Mouse (Mus musculus): ENCODE results near the gene A730071L15Rik. TPM values are rescaled to one million over a fixed set of nuclear protein-coding genes. Genes with fewer than 3 reads are reported as not detected.

A730071L15Rik gene
- polyA plus RNA-seq, 1 experiment = 0.49 TPM

DNA sequence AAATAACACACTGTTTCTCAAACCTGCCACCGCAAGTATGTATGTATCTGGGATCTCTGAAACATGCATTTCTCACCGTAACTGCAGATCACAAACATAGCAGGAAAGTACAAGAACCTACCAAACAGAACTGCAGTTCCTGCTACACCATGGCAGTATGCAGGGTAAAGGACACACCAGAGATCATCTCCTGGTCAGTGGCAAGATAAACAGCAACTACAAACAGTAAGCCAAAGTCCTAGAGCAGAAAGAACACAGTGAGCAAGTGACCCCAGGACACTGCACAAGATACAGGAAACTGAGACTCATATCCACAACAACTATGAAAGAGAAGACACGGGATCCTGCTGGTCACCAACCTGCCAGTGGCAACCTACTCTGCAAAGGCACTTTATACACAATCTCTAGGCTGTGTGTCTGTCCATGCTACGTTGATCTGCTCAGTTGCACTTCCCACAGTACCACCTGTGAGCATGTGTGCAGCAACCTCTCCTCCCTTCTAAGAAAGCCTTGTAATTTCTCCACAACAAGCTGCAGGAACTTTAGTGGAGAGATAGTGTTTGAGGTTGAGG is 40.0 kb upstream of the A730071L15Rik start:
- Histone ChIP-seq H3K9ac (ENCODE audit: low read depth, poor library complexity, severe bottlenecking) (no peak overlapping the region), H3K4me1 (ENCODE audit: control insufficient read depth, insufficient read depth, low read length) (peaks cover 5% of the 10 kb centered on the region), H3K9me3 (replicated peaks; ENCODE audit: control insufficient read depth, insufficient read depth, low read length, poor library complexity, severe bottlenecking) (no peaks in the 10 kb centered on the region), H3K4me3 (ENCODE audit: low read depth, low read length) (no peak overlapping the region), H3K36me3 (ENCODE audit: control insufficient read depth, insufficient read depth, low read length, poor library complexity, severe bottlenecking) (no peaks in the 10 kb centered on the region), H3K27ac (ENCODE audit: insufficient read depth, low read length) (no peak overlapping the region), H3K27me3 (ENCODE audit: control insufficient read depth, insufficient read depth, low read length, poor library complexity, severe bottlenecking) (no peaks in the 10 kb centered on the region)
- TF ChIP-seq EP300 (IDR thresholded peaks at IDR 0.05; ENCODE audit: insufficient read depth, low read depth, low read length) (no peak), POLR2A (IDR thresholded peaks at IDR 0.05; ENCODE audit: insufficient read depth, low read length) (no peak), CTCF (IDR thresholded peaks at IDR 0.05; ENCODE audit: low read depth, low read length) (no peak)

DNA sequence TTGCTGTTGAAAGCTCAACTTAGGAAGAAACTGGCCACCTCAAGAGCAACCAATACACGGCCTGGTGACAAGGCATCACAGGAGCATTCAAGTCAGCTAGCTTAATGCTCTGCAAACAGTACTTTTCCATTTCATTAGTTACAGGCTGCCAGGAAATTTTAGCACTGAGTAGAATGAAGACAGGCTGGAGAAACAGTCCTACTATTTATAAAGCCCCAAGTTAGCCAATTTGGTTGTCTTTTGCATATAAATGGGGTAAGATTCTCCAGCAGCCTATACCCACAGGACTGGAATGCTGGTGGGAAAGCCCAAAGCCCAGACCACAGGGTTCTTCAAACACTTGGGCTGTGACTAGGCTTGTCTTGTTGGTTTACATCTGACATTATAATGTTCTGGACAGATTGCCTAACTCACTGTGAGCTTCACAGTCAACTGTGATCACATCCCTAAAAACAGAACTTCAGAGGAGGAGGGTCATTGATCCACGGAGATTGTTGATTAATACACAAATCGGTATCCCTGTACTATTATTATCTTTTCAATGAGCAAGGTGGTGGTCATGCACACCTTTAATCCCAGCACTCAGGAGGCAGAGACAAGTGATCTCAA is 39.1 kb upstream of the A730071L15Rik start:
- Histone ChIP-seq H3K9ac (ENCODE audit: low read depth, poor library complexity, severe bottlenecking) (no peak overlapping the region), H3K4me3 (ENCODE audit: low read depth, low read length) (no peak overlapping the region), H3K9me3 (replicated peaks; ENCODE audit: control insufficient read depth, insufficient read depth, low read length, poor library complexity, severe bottlenecking) (no peaks in the 10 kb centered on the region), H3K36me3 (ENCODE audit: control insufficient read depth, insufficient read depth, low read length, poor library complexity, severe bottlenecking) (no peaks in the 10 kb centered on the region), H3K4me1 (ENCODE audit: control insufficient read depth, insufficient read depth, low read length) (peaks cover 2% of the 10 kb centered on the region), H3K27ac (ENCODE audit: insufficient read depth, low read length) (peak overlapping the region; percentile 76), H3K27me3 (ENCODE audit: control insufficient read depth, insufficient read depth, low read length, poor library complexity, severe bottlenecking) (no peaks in the 10 kb centered on the region)
- TF ChIP-seq POLR2A (IDR thresholded peaks at IDR 0.05; ENCODE audit: insufficient read depth, low read length) (no peak), EP300 (IDR thresholded peaks at IDR 0.05; ENCODE audit: insufficient read depth, low read depth, low read length) (no peak), CTCF (IDR thresholded peaks at IDR 0.05; ENCODE audit: low read depth, low read length) (no peak)

DNA sequence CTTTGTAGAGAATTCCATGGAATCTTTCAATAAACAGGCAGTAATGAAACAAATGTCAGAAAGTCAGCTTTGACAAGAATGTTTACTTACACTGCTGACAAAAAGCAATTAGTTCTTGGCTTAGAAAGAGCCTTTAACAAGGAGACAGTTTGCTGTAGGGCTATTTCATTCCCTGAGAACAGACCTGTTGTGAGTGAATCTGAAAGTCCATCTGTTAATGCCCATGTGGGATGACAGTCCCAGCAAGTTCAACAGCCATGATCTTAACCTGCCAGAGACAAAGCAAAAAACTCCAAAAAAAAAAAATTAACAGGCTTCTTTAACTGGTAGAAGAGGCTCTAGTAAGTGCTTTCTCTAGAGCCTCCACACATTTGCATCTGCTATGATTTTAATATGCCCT is 38.3 kb upstream of the A730071L15Rik start:
- no peaks in the 10 kb centered on the region for H3K36me3 ChIP-seq (ENCODE audit: control insufficient read depth, insufficient read depth, low read length, poor library complexity, severe bottlenecking)
- H3K9ac ChIP-seq (ENCODE audit: low read depth, poor library complexity, severe bottlenecking) = no peak overlapping the region
- H3K9me3 ChIP-seq (replicated peaks; ENCODE audit: control insufficient read depth, insufficient read depth, low read length, poor library complexity, severe bottlenecking) = no peaks in the 10 kb centered on the region
- no peak overlapping the region for H3K27ac ChIP-seq (ENCODE audit: insufficient read depth, low read length)
- H3K4me1 ChIP-seq (ENCODE audit: control insufficient read depth, insufficient read depth, low read length) = peaks cover 2% of the 10 kb centered on the region
- H3K4me3 ChIP-seq (ENCODE audit: low read depth, low read length) = no peak overlapping the region
- TF ChIP-seq EP300 (IDR thresholded peaks at IDR 0.05; ENCODE audit: insufficient read depth, low read depth, low read length) (no peak), POLR2A (IDR thresholded peaks at IDR 0.05; ENCODE audit: insufficient read depth, low read length) (no peak), CTCF (IDR thresholded peaks at IDR 0.05; ENCODE audit: low read depth, low read length) (no peak)
- H3K27me3 ChIP-seq (ENCODE audit: control insufficient read depth, insufficient read depth, low read length, poor library complexity, severe bottlenecking) = no peaks in the 10 kb centered on the region

DNA sequence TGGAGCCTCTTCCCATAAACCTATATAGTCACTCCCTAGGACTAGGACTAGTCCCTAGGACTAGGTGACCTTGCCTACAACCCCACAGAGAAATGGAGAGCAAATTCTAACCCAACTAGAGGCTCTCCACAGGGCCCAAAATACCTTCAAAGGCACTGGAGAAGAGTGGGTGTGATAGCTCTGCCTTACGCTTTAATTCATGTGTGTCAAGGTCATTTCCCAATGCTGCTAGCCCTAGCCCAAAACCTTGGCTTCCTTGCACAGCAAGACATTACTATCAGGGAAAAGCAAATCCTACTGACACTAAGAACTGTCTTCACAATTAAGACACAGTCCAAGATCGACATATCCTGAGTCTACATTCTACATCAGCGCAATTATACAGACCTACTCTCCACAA is 36.8 kb upstream of the A730071L15Rik start:
- H3K9ac ChIP-seq (ENCODE audit: low read depth, poor library complexity, severe bottlenecking) = no peak overlapping the region
- no peak overlapping the region for H3K27ac ChIP-seq (ENCODE audit: insufficient read depth, low read length)
- no peaks in the 10 kb centered on the region for H3K9me3 ChIP-seq (replicated peaks; ENCODE audit: control insufficient read depth, insufficient read depth, low read length, poor library complexity, severe bottlenecking)
- no peaks in the 10 kb centered on the region for H3K36me3 ChIP-seq (ENCODE audit: control insufficient read depth, insufficient read depth, low read length, poor library complexity, severe bottlenecking)
- no peak overlapping the region for H3K4me3 ChIP-seq (ENCODE audit: low read depth, low read length)
- peaks cover 4% of the 10 kb centered on the region for H3K4me1 ChIP-seq (ENCODE audit: control insufficient read depth, insufficient read depth, low read length)
- TF ChIP-seq EP300 (IDR thresholded peaks at IDR 0.05; ENCODE audit: insufficient read depth, low read depth, low read length) (no peak), CTCF (IDR thresholded peaks at IDR 0.05; ENCODE audit: low read depth, low read length) (no peak), POLR2A (IDR thresholded peaks at IDR 0.05; ENCODE audit: insufficient read depth, low read length) (no peak)
- no peaks in the 10 kb centered on the region for H3K27me3 ChIP-seq (ENCODE audit: control insufficient read depth, insufficient read depth, low read length, poor library complexity, severe bottlenecking)

DNA sequence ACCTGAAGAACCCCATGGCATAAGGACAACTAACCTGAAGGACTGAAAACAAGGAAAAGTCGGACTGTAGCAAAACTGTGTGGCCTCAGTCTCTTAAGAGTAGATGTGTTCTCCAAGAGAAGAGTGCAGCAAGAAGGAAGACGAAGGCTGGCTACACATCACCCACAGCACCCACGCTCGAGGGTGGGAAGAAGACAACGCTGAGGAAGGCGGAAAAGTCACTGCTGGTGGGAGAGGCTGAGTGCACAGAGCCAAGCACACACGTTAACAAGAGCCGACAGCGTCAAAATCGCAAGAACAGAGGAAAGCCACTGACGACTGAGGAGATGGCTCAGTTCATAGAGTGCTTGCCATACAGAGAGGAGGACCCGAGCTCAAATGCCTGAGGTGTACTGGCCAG is 36.1 kb upstream of the A730071L15Rik start:
- Histone ChIP-seq H3K9ac (ENCODE audit: low read depth, poor library complexity, severe bottlenecking) (no peak overlapping the region), H3K27me3 (ENCODE audit: control insufficient read depth, insufficient read depth, low read length, poor library complexity, severe bottlenecking) (no peaks in the 10 kb centered on the region)
- TF ChIP-seq CTCF (IDR thresholded peaks at IDR 0.05; ENCODE audit: low read depth, low read length) = no peak
- no peak for TF ChIP-seq EP300 (IDR thresholded peaks at IDR 0.05; ENCODE audit: insufficient read depth, low read depth, low read length)
- TF ChIP-seq POLR2A (IDR thresholded peaks at IDR 0.05; ENCODE audit: insufficient read depth, low read length) = no peak

DNA sequence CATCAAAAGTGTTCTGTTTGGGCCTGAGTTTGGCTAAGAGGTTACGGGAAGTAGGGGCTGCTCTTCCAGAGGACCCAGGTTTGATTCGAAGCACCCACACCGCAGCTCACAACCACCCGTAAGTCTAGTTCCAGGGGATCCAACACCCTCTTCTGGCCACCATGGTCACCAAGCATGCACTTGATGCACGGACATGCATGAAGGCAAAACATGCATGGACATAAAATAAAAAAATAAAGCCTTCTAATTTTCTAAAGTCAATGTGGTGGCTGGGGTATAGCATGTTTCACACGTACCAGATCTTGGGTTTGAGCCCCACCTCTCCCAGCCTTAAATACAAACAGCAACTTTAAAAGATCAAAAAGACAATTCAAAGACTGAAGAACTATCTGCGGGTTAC is 35.0 kb upstream of the A730071L15Rik start:
- H3K9ac ChIP-seq (ENCODE audit: low read depth, poor library complexity, severe bottlenecking) = no peak overlapping the region
- H3K36me3 ChIP-seq (ENCODE audit: control insufficient read depth, insufficient read depth, low read length, poor library complexity, severe bottlenecking) = no peaks in the 10 kb centered on the region
- no peak overlapping the region for H3K4me3 ChIP-seq (ENCODE audit: low read depth, low read length)
- H3K4me1 ChIP-seq (ENCODE audit: control insufficient read depth, insufficient read depth, low read length) = peaks cover 4% of the 10 kb centered on the region
- no peaks in the 10 kb centered on the region for H3K27me3 ChIP-seq (ENCODE audit: control insufficient read depth, insufficient read depth, low read length, poor library complexity, severe bottlenecking)
- TF ChIP-seq CTCF (IDR thresholded peaks at IDR 0.05; ENCODE audit: low read depth, low read length) (no peak), POLR2A (IDR thresholded peaks at IDR 0.05; ENCODE audit: insufficient read depth, low read length) (no peak), EP300 (IDR thresholded peaks at IDR 0.05; ENCODE audit: insufficient read depth, low read depth, low read length) (no peak)
- no peak overlapping the region for H3K27ac ChIP-seq (ENCODE audit: insufficient read depth, low read length)
- no peaks in the 10 kb centered on the region for H3K9me3 ChIP-seq (replicated peaks; ENCODE audit: control insufficient read depth, insufficient read depth, low read length, poor library complexity, severe bottlenecking)

More for the DNA sequence above, 36.1 kb upstream of the A730071L15Rik start:
- H3K27ac ChIP-seq (ENCODE audit: insufficient read depth, low read length) = no peak overlapping the region
- H3K4me1 ChIP-seq (ENCODE audit: control insufficient read depth, insufficient read depth, low read length) = peaks cover 4% of the 10 kb centered on the region
- no peak overlapping the region for H3K4me3 ChIP-seq (ENCODE audit: low read depth, low read length)
- H3K9me3 ChIP-seq (replicated peaks; ENCODE audit: control insufficient read depth, insufficient read depth, low read length, poor library complexity, severe bottlenecking) = no peaks in the 10 kb centered on the region
- no peaks in the 10 kb centered on the region for H3K36me3 ChIP-seq (ENCODE audit: control insufficient read depth, insufficient read depth, low read length, poor library complexity, severe bottlenecking)

Measured in ES-Bruce4 (cell line).